Mouse (Mus musculus): ENCODE results near the gene Dgki.

GRCm38 (mm10) chr6:37063266-37063665 lies 236.7 kb downstream of the Dgki start:
- no peak for TF ChIP-seq POLR2A (IDR thresholded peaks at IDR 0.05; ENCODE audit: low read depth, low read length)
- TF ChIP-seq CTCF (conservative IDR thresholded peaks at IDR 0.05 in 1 of 2, IDR thresholded peaks at IDR 0.05 in 1 of 2; ENCODE audit: low read depth in 2 of 2, low read length in 2 of 2) = no peak
- no peak for TF ChIP-seq RAD21 (IDR thresholded peaks at IDR 0.05; ENCODE audit: low read depth, low read length)
- TF ChIP-seq USF1 (IDR thresholded peaks at IDR 0.05; ENCODE audit: low read depth, low read length) = no peak
- no peak for TF ChIP-seq ZKSCAN1 (IDR thresholded peaks at IDR 0.05; ENCODE audit: borderline replicate concordance, low read depth, low read length)
- no peak for TF ChIP-seq USF2 (conservative IDR thresholded peaks at IDR 0.05; ENCODE audit: low read depth, low read length)

Measured in CH12.LX (cell line).